Mouse (Mus musculus) liver, embryonic 11.5 days (tissue): Measurements from ENCODE around the gene Prr15. TPM values are rescaled to one million over a fixed set of nuclear protein-coding genes. Genes with fewer than 3 reads are reported as not detected.

Experiments
- polyA plus RNA-seq: library from polyadenylated mRNA; unstranded; fragments of >200 nt; fragmentation: Nextera tagmentation; extraction: Ambion mirVana; gene quantifications from 2 replicates; pipeline ENCODE4 v1.2.1, GENCODE M21; 2014

The Prr15 gene
- polyA plus RNA-seq, 1 experiment from 2014 or later, result 1.1 TPM

Other genes with a start within 250 kb of the Prr15 start
- gene Wipf3, start 103.8 kb downstream of the Prr15 start, polyA plus RNA-seq, result 0.26 and 0.47 TPM in 2 replicates
- 2.9 and 3.0 TPM in 2 replicates for gene Scrn1, start 240.7 kb downstream of the Prr15 start, polyA plus RNA-seq